Mouse (Mus musculus) megakaryocyte, embryonic 14.5 days (primary cell): ENCODE measurements around the gene Isg20l2.

Experiments
- FLI1 ChIP-seq: IDR thresholded peaks from 2 replicates; pipeline ENCODE4 v1.6.1; 2012; ENCODE audit warnings: low read length, inconsistent platforms, mixed read lengths
- GATA1 ChIP-seq: IDR thresholded peaks from 3 replicates; pipeline ENCODE4 v1.6.1; 2012; ENCODE audit warnings: mixed read lengths, low read length, inconsistent platforms, borderline replicate concordance

- TF ChIP-seq GATA1 (no peak), FLI1 (no peak)
Measured at GRCm38 (mm10) chr3:87984094-87984493, 54.0 kb downstream of the Isg20l2 start.
